Mouse (Mus musculus) G1E (cell line): ENCODE measurements around the gene Mtf1. TPM values are rescaled to one million over a fixed set of nuclear protein-coding genes. Genes with fewer than 3 reads are reported as not detected.
A peak's percentile ranks its signal among the peaks of the same experiment; 100 is the strongest.

ENCODE experiments used
- ATAC-seq: 2 replicates; pipeline ENCODE4 v1.8.0; 2016; ENCODE audit warnings: mild to moderate bottlenecking; ENCODE audit not compliant: insufficient number of reproducible peaks, poor library complexity, low FRiP score, severe bottlenecking; ENCODE audit errors: extremely low read depth
- DNase-seq: peaks from one replicate; pipeline ENCODE4 v3.0.0; 2012; ENCODE audit warnings: low spot score
- H3K27me3 ChIP-seq: 2 replicates; pipeline ENCODE4 v1.6.1; 2012; ENCODE audit warnings: mild to moderate bottlenecking, low read length, inconsistent platforms; ENCODE audit not compliant: insufficient read depth
- H3K36me3 ChIP-seq: replicated peaks from 2 replicates; pipeline ENCODE3; 2012; ENCODE audit warnings: mild to moderate bottlenecking, inconsistent platforms
- H3K4me1 ChIP-seq: 2 replicates; pipeline ENCODE4 v1.6.1; 2012; ENCODE audit warnings: low read depth, low read length, inconsistent platforms, mixed read lengths; ENCODE audit not compliant: insufficient read depth
- H3K4me3 ChIP-seq: 2 replicates; pipeline ENCODE4 v1.5.1; 2012; ENCODE audit warnings: low read depth, mild to moderate bottlenecking, inconsistent platforms, low read length, moderate library complexity, mixed read lengths
- H3K9me3 ChIP-seq: replicated peaks from 2 replicates; pipeline ENCODE4 v1.6.1; 2012; ENCODE audit warnings: inconsistent platforms
- CTCF ChIP-seq: IDR thresholded peaks from 2 replicates; pipeline ENCODE4 v1.5.1; 2012; ENCODE audit warnings: low read depth, low read length, inconsistent platforms, mixed read lengths
- GATA1 ChIP-seq: IDR thresholded peaks from 2 replicates; pipeline ENCODE4 v1.6.1; 2012; ENCODE audit warnings: borderline replicate concordance, low read length, inconsistent platforms, mixed read lengths
- GATA2 ChIP-seq: IDR thresholded peaks from 2 replicates; pipeline ENCODE4 v1.6.1; 2012; ENCODE audit warnings: low read depth, low read length, inconsistent platforms, borderline replicate concordance
- POLR2AphosphoS5 ChIP-seq: IDR thresholded peaks from 2 replicates; pipeline ENCODE4 v1.6.1; 2012; ENCODE audit warnings: low read depth, low read length, inconsistent platforms; ENCODE audit not compliant: insufficient replicate concordance
- TAL1 ChIP-seq: conservative IDR thresholded peaks from 2 replicates; pipeline ENCODE4 v1.6.1; 2012; ENCODE audit warnings: low read depth, low read length, inconsistent platforms, mixed read lengths
- polyA plus RNA-seq: library from polyadenylated mRNA; stranded (reverse); fragments of >175 nt; gene quantifications from 2 replicates; pipeline ENCODE4 v1.2.3, GENCODE M21; 2012
- total RNA-seq, 2 experiments: library from RNA; stranded (forward) in 1 of 2; stranded (reverse) in 1 of 2; fragments of 200-1000 nt in 1 of 2; fragments of >200 nt in 1 of 2; fragmentation: Nextera tagmentation in 1 of 2; gene quantifications; 2 replicates each; pipeline ENCODE4 v1.2.3; 2014 to 2017

The Mtf1 gene
- total and polyA plus RNA-seq, 3 experiments: 7.6 to 31.5 (median 22.5) TPM

- ATAC-seq (no peak), DNase-seq (no peak)
- no peaks in the 10 kb centered on the region for H3K9me3 ChIP-seq
- no peaks in the 10 kb centered on the region for H3K27me3 ChIP-seq
- TF ChIP-seq POLR2AphosphoS5: no peak
- TF ChIP-seq CTCF: no peak
- no peak for TF ChIP-seq GATA2
- TF ChIP-seq GATA1: no peak
- no peak for TF ChIP-seq TAL1
- peaks cover 80% of the 10 kb centered on the region for H3K4me1 ChIP-seq
- H3K4me3 ChIP-seq: no peak overlapping the region
- peaks cover 93% of the 10 kb centered on the region for H3K36me3 ChIP-seq
These were observed 7.4 kb downstream of the Mtf1 start for GRCm38 (mm10) chr4:124809136-124809883.

- DNase-seq: no peak
- no peaks in the 10 kb centered on the region for H3K9me3 ChIP-seq
- H3K4me3 ChIP-seq: no peak overlapping the region
- TF ChIP-seq TAL1: no peak
- no peak for ATAC-seq
- peaks cover 91% of the 10 kb centered on the region for H3K36me3 ChIP-seq
- H3K4me1 ChIP-seq: peaks cover 75% of the 10 kb centered on the region
- H3K27me3 ChIP-seq: no peaks in the 10 kb centered on the region
These were observed 8.2 kb downstream of the Mtf1 start for GRCm38 (mm10) chr4:124810056-124810455.

GRCm38 (mm10) chr4:124811347-124811975, 9.6 kb downstream of the Mtf1 start:
- no peak for DNase-seq
- Histone ChIP-seq H3K9me3 (no peaks in the 10 kb centered on the region), H3K36me3 (peaks cover 91% of the 10 kb centered on the region), H3K27me3 (no peaks in the 10 kb centered on the region), H3K4me1 (peaks cover 69% of the 10 kb centered on the region), H3K4me3 (no peak overlapping the region)
- no peak for ATAC-seq
- TF ChIP-seq TAL1: no peak
- TF ChIP-seq CTCF: no peak
- no peak for TF ChIP-seq POLR2AphosphoS5
- TF ChIP-seq GATA1: no peak
- TF ChIP-seq GATA2: no peak

- Histone ChIP-seq H3K4me1 (peaks cover 48% of the 10 kb centered on the region), H3K27me3 (no peaks in the 10 kb centered on the region), H3K36me3 (peaks cover 96% of the 10 kb centered on the region), H3K4me3 (no peak overlapping the region), H3K9me3 (no peaks in the 10 kb centered on the region)
- DNase-seq (no peak), ATAC-seq (no peak)
- TF ChIP-seq CTCF (no peak), TAL1 (no peak), GATA2 (no peak), POLR2AphosphoS5 (no peak), GATA1 (no peak)
These were observed 14.0 kb downstream of the Mtf1 start for GRCm38 (mm10) chr4:124815901-124816300.

- ATAC-seq: peak; percentile 93
- H3K4me3 ChIP-seq: no peak overlapping the region
- TF ChIP-seq CTCF: no peak
- no peak for TF ChIP-seq TAL1
- TF ChIP-seq GATA2: no peak
- no peak for TF ChIP-seq GATA1
- TF ChIP-seq POLR2AphosphoS5: no peak
- no peaks in the 10 kb centered on the region for H3K27me3 ChIP-seq
- no peaks in the 10 kb centered on the region for H3K9me3 ChIP-seq
- peaks cover 34% of the 10 kb centered on the region for H3K4me1 ChIP-seq
- peak; percentile 17 for DNase-seq
- peaks cover 97% of the 10 kb centered on the region for H3K36me3 ChIP-seq
These were observed 15.9 kb downstream of the Mtf1 start for GRCm38 (mm10) chr4:124817803-124818202.

- Histone ChIP-seq H3K36me3 (peaks cover 97% of the 10 kb centered on the region), H3K4me3 (no peak overlapping the region), H3K4me1 (peaks cover 25% of the 10 kb centered on the region), H3K9me3 (no peaks in the 10 kb centered on the region), H3K27me3 (no peaks in the 10 kb centered on the region)
- TF ChIP-seq POLR2AphosphoS5 (no peak), TAL1 (no peak), CTCF (no peak), GATA2 (no peak), GATA1 (no peak)
- ATAC-seq: no peak
- no peak for DNase-seq
These were observed 16.9 kb downstream of the Mtf1 start for GRCm38 (mm10) chr4:124818832-124819231.
